In the genomic region with DNA sequence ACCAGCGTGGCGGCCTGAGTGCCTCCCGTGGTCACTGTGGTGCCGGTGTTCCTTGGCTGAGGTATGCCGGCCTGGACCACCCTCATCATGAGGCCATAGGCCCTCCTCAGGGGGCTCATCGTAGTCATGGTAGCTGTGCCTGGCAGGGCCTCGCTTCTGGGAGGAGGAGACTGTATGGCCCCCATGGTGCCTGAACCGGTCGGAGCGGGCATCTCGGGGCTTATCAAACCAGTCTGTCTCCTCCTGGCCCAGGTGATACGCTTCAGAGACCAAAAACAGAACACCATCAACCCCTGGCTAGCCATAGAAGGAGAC, we compare ENCODE assay signal across 10 mouse cellular contexts. TPM values are rescaled to one million over a fixed set of nuclear protein-coding genes. Genes with fewer than 3 reads are reported as not detected.
DNase-seq lines count a peak whose midpoint lies in the region; ATAC-seq and TF ChIP-seq lines count a peak whose summit lies in the region.
"Had no signal": no experiment of that assay in that cellular context is flagged by ENCODE, and none has a peak within 500 bp of the region (broad histone marks: within the 10 kb centered on the region; RNA-seq: fewer than 3 reads in every experiment).

No protein-coding gene starts in this region.

- WGBS in kidney, postnatal 0 days: 77% methylated on average over 12 of the region's 12 CpGs
- 71% methylated on average over 12 of the region's 12 CpGs for WGBS in embryonic facial prominence, embryonic 11.5 days
- 81% methylated on average over 12 of the region's 12 CpGs for WGBS in limb, embryonic 11.5 days

- peak overlapping the region; percentile 10 for H3ac ChIP-seq in myocyte (ENCODE audit: control insufficient read depth, insufficient read length)

- TF ChIP-seq POLR2A in myocyte (IDR thresholded peaks at IDR 0.05; ENCODE audit: insufficient read length, low read depth): no peak

- H3K36me3 ChIP-seq in kidney, postnatal 0 days (ENCODE audit: insufficient read depth, low read length): no peaks in the 10 kb centered on the region
- no peaks in the 10 kb centered on the region for H3K36me3 ChIP-seq in embryonic facial prominence, embryonic 11.5 days (replicated peaks; ENCODE audit: control insufficient read depth, insufficient read depth, low read depth, low read length)
- no peaks in the 10 kb centered on the region; the same call in 1 of the 2 replicates for H3K36me3 ChIP-seq in limb, embryonic 11.5 days (ENCODE audit: control insufficient read depth, insufficient read depth, low read length)
- no peaks in the 10 kb centered on the region for H3K36me3 ChIP-seq in myocyte (ENCODE audit: control insufficient read depth, insufficient read depth)

- no peaks in the 10 kb centered on the region for H3K9me3 ChIP-seq in kidney, postnatal 0 days (replicated peaks; ENCODE audit: low read length)
- H3K9me3 ChIP-seq in embryonic facial prominence, embryonic 11.5 days (replicated peaks; ENCODE audit: control insufficient read depth, low read length): no peaks in the 10 kb centered on the region
- no peaks in the 10 kb centered on the region for H3K9me3 ChIP-seq in limb, embryonic 11.5 days (ENCODE audit: control insufficient read depth, low read length)

- no peak overlapping the region for H3K9ac ChIP-seq in kidney, postnatal 0 days (ENCODE audit: low read depth, low read length)
- peak overlapping the region; percentile 62 for H3K9ac ChIP-seq in embryonic facial prominence, embryonic 11.5 days (replicated peaks; ENCODE audit: low read length)
- H3K9ac ChIP-seq in limb, embryonic 11.5 days (ENCODE audit: low read length): no peak overlapping the region; the same call in 1 of the 2 replicates

- no peak for DNase-seq in kidney, postnatal 0 days (ENCODE audit: low spot score)
- no peak for DNase-seq in kidney, postnatal 25 days
- no peak for DNase-seq in embryonic facial prominence, embryonic 11.5 days (ENCODE audit: low spot score)
- DNase-seq in limb, embryonic 11.5 days (ENCODE audit: low spot score): no peak
- no peak for DNase-seq in adrenal gland, postnatal 25 days
- no peak for DNase-seq in MN1 (ENCODE audit: low spot score)
- DNase-seq in heart, postnatal 10 days: no peak
- DNase-seq: right cerebral cortex, postnatal 4 days had no signal

- H3K4me2 ChIP-seq in kidney, postnatal 0 days (ENCODE audit: low read length): no peak overlapping the region
- H3K4me2 ChIP-seq in embryonic facial prominence, embryonic 11.5 days (ENCODE audit: low read depth, low read length): no peak overlapping the region; the same call in 1 of the 2 replicates
- no peak overlapping the region for H3K4me2 ChIP-seq in limb, embryonic 11.5 days (ENCODE audit: low read depth, severe bottlenecking)
- peak overlapping the region; percentile 88 for H3K4me2 ChIP-seq in myocyte (ENCODE audit: low read depth)

- no peak for ATAC-seq in kidney, postnatal 0 days (replicated peaks; ENCODE audit: low FRiP score, low read depth)
- ATAC-seq in embryonic facial prominence, embryonic 11.5 days (replicated peaks; ENCODE audit: insufficient number of reproducible peaks, low FRiP score, low TSS enrichment, low read depth): no peak
- peak; percentile 18; the same call in 1 of the 2 replicates for ATAC-seq in limb, embryonic 11.5 days (ENCODE audit: insufficient number of reproducible peaks, low FRiP score, low TSS enrichment, low read depth)

- no peak for TF ChIP-seq CTCF in kidney, postnatal 0 days (IDR thresholded peaks at IDR 0.05; ENCODE audit: low read depth)

- H3K27me3 ChIP-seq in kidney, postnatal 0 days (ENCODE audit: insufficient read depth, low read length): no peaks in the 10 kb centered on the region
- H3K27me3 ChIP-seq in embryonic facial prominence, embryonic 11.5 days (ENCODE audit: control insufficient read depth, insufficient read depth, low read length): no peaks in the 10 kb centered on the region
- H3K27me3 ChIP-seq in limb, embryonic 11.5 days (ENCODE audit: control insufficient read depth, insufficient read depth, low read length): no peaks in the 10 kb centered on the region
- no peaks in the 10 kb centered on the region for H3K27me3 ChIP-seq in myocyte (ENCODE audit: control insufficient read depth, insufficient read depth, insufficient read length)

- intact Hi-C loops in heart, postnatal 10 days (cut with DNase I): no loop called here

- H3K27ac ChIP-seq in kidney, postnatal 0 days: peak overlapping the region; percentile 8; the same call in 1 of the 2 replicates
- no peak overlapping the region for H3K27ac ChIP-seq in embryonic facial prominence, embryonic 11.5 days (replicated peaks; ENCODE audit: low read depth, low read length)
- peak overlapping the region; percentile 85; the same call in 1 of the 2 replicates for H3K27ac ChIP-seq in limb, embryonic 11.5 days (replicated peaks; ENCODE audit: low read depth, low read length)

- H3K4me1 ChIP-seq in kidney, postnatal 0 days (replicated peaks; ENCODE audit: insufficient read depth, low read length): peaks cover 6% of the 10 kb centered on the region
- peaks cover 8% of the 10 kb centered on the region for H3K4me1 ChIP-seq in embryonic facial prominence, embryonic 11.5 days (ENCODE audit: control insufficient read depth, insufficient read depth, low read length)
- H3K4me1 ChIP-seq in limb, embryonic 11.5 days (ENCODE audit: control insufficient read depth, insufficient read depth, low read length): peaks cover 14% of the 10 kb centered on the region

- H3K79me2 ChIP-seq in myocyte (ENCODE audit: control insufficient read depth, insufficient read depth): no peaks in the 10 kb centered on the region

- no peak overlapping the region for H3K4me3 ChIP-seq in kidney, postnatal 0 days (replicated peaks; ENCODE audit: low read depth, low read length)
- H3K4me3 ChIP-seq in embryonic facial prominence, embryonic 11.5 days (ENCODE audit: low read depth, low read length): no peak overlapping the region
- H3K4me3 ChIP-seq in limb, embryonic 11.5 days (ENCODE audit: low read depth, low read length): no peak overlapping the region
- H3K4me3 ChIP-seq in myocyte: peak overlapping the region; percentile 19

TF ChIP-seq in myocyte, 11 proteins besides CTCF, POLR2A, EP300 and RAD21:
- no peak for TF ChIP-seq TCF12 (IDR thresholded peaks at IDR 0.05; ENCODE audit: insufficient read depth, poor library complexity, severe bottlenecking)
- TF ChIP-seq E2F4 (IDR thresholded peaks at IDR 0.05; ENCODE audit: insufficient read depth): no peak
- no peak for TF ChIP-seq SRF (IDR thresholded peaks at IDR 0.05; ENCODE audit: control insufficient read depth, insufficient read length, low read depth)
- no peak for TF ChIP-seq MYOG (IDR thresholded peaks at IDR 0.05; ENCODE audit: control insufficient read depth in 1 of 3, insufficient read depth in 1 of 3, insufficient read length in 2 of 3, low read depth in 2 of 3)
- TF ChIP-seq REST (IDR thresholded peaks at IDR 0.05; ENCODE audit: insufficient read depth, insufficient read length): no peak
- no peak for TF ChIP-seq MAX (IDR thresholded peaks at IDR 0.05; ENCODE audit: low read depth)
- no peak for TF ChIP-seq TCF3 (IDR thresholded peaks at IDR 0.05; ENCODE audit: insufficient read length, low read depth)
- TF ChIP-seq CEBPB (IDR thresholded peaks at IDR 0.05; ENCODE audit: insufficient read depth, poor library complexity, severe bottlenecking): no peak
- no peak for TF ChIP-seq MYOD1 (IDR thresholded peaks at IDR 0.05; ENCODE audit: control insufficient read depth in 1 of 3, insufficient read length in 2 of 3, low read depth in 2 of 3)
- no peak for TF ChIP-seq USF1 (IDR thresholded peaks at IDR 0.05; ENCODE audit: low read depth)
- TF ChIP-seq POLR2AphosphoS2 (IDR thresholded peaks at IDR 0.05; ENCODE audit: insufficient read length, low read depth): no peak

RNA-seq across cellular contexts. Expression of a gene that starts 11.1 kb away (rescaled TPM):
- polyA plus RNA-seq in kidney, postnatal 0 days (2015; fragmentation: Nextera tagmentation; extraction: Ambion mirVana): 62.6 and 69.3 TPM in 2 replicates
- polyA plus RNA-seq in embryonic facial prominence, embryonic 11.5 days (2014; fragmentation: Nextera tagmentation; extraction: Ambion mirVana): 45.3 and 47.2 TPM in 2 replicates
- polyA plus RNA-seq in limb, embryonic 11.5 days (2014; fragmentation: Nextera tagmentation; extraction: Ambion mirVana): 56.3 and 63.4 TPM in 2 replicates
- polyA plus RNA-seq in myocyte (2012; fragmentation: generic; extraction: Trizol): 59.0 TPM
- total RNA-seq in adrenal gland, postnatal 25 days (2021): 100 and 123 TPM in 2 replicates
- 10 to 100 TPM; 44.6 to 53.1 TPM for total RNA-seq in heart, postnatal 10 days (2021)

RNA-seq across cellular contexts. Expression of a gene that starts 22.4 kb away (rescaled TPM):
- 23.7 and 24.6 TPM in 2 replicates for polyA plus RNA-seq in kidney, postnatal 0 days (2015; fragmentation: Nextera tagmentation; extraction: Ambion mirVana)
- 22.0 and 23.5 TPM in 2 replicates for polyA plus RNA-seq in embryonic facial prominence, embryonic 11.5 days (2014; fragmentation: Nextera tagmentation; extraction: Ambion mirVana)
- 26.4 and 29.9 TPM in 2 replicates for polyA plus RNA-seq in limb, embryonic 11.5 days (2014; fragmentation: Nextera tagmentation; extraction: Ambion mirVana)
- polyA plus RNA-seq in myocyte (2012; fragmentation: generic; extraction: Trizol): 33.4 TPM
- total RNA-seq in adrenal gland, postnatal 25 days (2021): 85.0 and 87.0 TPM in 2 replicates
- 10 to 100 TPM; 62.5 to 83.1 TPM for total RNA-seq in heart, postnatal 10 days (2021)

RNA-seq across cellular contexts. Expression of a gene that starts 25.3 kb away (rescaled TPM):
- 0.09 and 0.39 TPM in 2 replicates for polyA plus RNA-seq in kidney, postnatal 0 days (2015; fragmentation: Nextera tagmentation; extraction: Ambion mirVana)
- polyA plus RNA-seq in embryonic facial prominence, embryonic 11.5 days (2014; fragmentation: Nextera tagmentation; extraction: Ambion mirVana): 0.28 and 0.31 TPM in 2 replicates
- polyA plus RNA-seq in limb, embryonic 11.5 days (2014; fragmentation: Nextera tagmentation; extraction: Ambion mirVana): 0.37 and 1.3 TPM in 2 replicates
- 0.65 TPM for polyA plus RNA-seq in myocyte (2012; fragmentation: generic; extraction: Trizol)
- total RNA-seq in adrenal gland, postnatal 25 days (2021): 0.39 and 2.7 TPM in 2 replicates
- total RNA-seq in heart, postnatal 10 days (2021): not detected
- total RNA-seq: layer of hippocampus, adult 18-20 months had no signal

RNA-seq across cellular contexts. Expression of a gene that starts 52.5 kb away (rescaled TPM):
- 1.4 and 1.6 TPM in 2 replicates for polyA plus RNA-seq in kidney, postnatal 0 days (2015; fragmentation: Nextera tagmentation; extraction: Ambion mirVana)
- polyA plus RNA-seq in embryonic facial prominence, embryonic 11.5 days (2014; fragmentation: Nextera tagmentation; extraction: Ambion mirVana): 1.4 and 1.5 TPM in 2 replicates
- polyA plus RNA-seq in limb, embryonic 11.5 days (2014; fragmentation: Nextera tagmentation; extraction: Ambion mirVana): 1.7 and 1.9 TPM in 2 replicates
- 1.8 TPM for polyA plus RNA-seq in myocyte (2012; fragmentation: generic; extraction: Trizol)
- total RNA-seq in adrenal gland, postnatal 25 days (2021): 3.5 and 9.6 TPM in 2 replicates
- 1 to 10 TPM; 1.9 to 2.2 TPM for total RNA-seq in heart, postnatal 10 days (2021)

RNA-seq across cellular contexts. Expression of a gene that starts 56.5 kb away (rescaled TPM):
- 23.2 and 27.2 TPM in 2 replicates for polyA plus RNA-seq in kidney, postnatal 0 days (2015; fragmentation: Nextera tagmentation; extraction: Ambion mirVana)
- polyA plus RNA-seq in embryonic facial prominence, embryonic 11.5 days (2014; fragmentation: Nextera tagmentation; extraction: Ambion mirVana): 19.2 and 19.9 TPM in 2 replicates
- polyA plus RNA-seq in limb, embryonic 11.5 days (2014; fragmentation: Nextera tagmentation; extraction: Ambion mirVana): 20.6 and 22.0 TPM in 2 replicates
- polyA plus RNA-seq in myocyte (2012; fragmentation: generic; extraction: Trizol): 32.0 TPM
- 18.1 and 22.1 TPM in 2 replicates for total RNA-seq in adrenal gland, postnatal 25 days (2021)
- total RNA-seq in heart, postnatal 10 days (2021): 10 to 100 TPM; 10.7 to 14.7 TPM
